Mouse (Mus musculus): ENCODE results near the gene Vps37d.

The Vps37d gene

DNA sequence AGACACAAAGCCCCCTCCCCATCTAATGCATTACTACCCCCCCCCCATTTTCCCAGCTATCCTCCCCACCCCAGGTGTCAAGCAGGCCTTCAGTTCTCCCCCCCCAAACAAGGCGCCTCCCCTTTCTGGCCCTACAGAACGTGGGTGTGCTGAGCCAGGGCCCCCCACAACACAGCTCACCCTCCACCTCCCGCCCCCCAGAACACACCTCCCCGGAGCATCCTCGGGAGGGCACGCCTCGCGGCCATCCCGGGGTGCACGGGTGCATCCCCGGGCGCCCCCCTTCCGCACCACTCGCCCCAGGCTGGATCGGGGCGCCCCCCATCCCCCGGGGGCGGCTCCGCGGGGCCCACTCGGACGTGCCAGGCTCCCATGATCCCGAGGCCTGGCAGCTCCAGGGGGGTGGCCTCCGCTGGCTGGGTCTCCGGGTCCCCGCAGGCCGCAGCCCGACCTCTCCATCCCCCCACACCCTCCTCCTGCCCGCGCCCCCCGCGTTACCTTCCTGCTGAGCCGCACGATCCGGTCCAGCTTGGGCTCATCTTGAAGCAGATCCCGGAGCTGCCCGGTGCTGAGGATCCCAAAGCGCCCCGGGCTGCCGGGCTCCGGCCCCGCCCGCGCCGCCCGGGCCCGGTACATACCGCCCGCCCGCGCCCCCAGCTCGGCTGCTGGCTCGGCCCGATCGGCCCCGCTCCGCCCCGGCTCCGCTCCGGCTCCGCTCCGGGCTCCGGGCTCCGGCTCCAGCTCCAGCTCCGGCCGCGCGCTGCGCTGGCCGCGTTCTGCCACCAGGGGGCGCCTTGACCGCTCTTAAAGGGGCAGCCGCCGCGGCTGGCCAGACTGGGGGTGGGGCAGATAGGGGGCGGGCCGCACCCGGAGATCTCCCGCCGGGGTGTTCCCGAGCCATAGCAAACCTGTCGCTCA lies at the start of gene Vps37d:
TSS of gene Vps37d (minus strand) at position 703 of the 918 bp plus-strand sequence.
- peak; percentile 94 for DNase-seq (ENCODE audit: low read depth, low spot score)

- peak; percentile 12 for DNase-seq (ENCODE audit: low read depth, low spot score)
These were observed 49.6 kb upstream of the Vps37d start for GRCm38 (mm10) chr5:135127669-135128068.

DNA sequence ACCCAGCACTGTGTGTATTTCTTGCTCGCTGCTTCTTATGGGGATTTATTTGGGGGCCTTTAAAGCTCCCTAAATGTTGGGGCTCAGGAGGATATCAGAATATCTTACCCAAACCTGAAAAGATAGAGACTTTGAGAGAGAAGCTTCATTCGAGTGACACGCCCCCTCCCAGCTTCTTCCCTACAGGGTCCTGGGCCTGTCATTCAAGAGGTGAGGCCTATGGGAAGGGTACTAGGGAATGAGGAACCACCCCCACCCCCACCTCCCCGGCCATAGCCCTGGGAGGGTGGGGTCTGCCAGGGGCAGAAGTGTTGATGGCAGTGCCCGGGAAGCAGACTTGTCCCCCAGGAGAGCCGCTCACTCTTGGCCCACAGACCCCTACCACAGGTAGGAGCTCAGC lies 48.1 kb upstream of the Vps37d start:
- peak; percentile 14 for DNase-seq (ENCODE audit: low read depth, low spot score)

DNA sequence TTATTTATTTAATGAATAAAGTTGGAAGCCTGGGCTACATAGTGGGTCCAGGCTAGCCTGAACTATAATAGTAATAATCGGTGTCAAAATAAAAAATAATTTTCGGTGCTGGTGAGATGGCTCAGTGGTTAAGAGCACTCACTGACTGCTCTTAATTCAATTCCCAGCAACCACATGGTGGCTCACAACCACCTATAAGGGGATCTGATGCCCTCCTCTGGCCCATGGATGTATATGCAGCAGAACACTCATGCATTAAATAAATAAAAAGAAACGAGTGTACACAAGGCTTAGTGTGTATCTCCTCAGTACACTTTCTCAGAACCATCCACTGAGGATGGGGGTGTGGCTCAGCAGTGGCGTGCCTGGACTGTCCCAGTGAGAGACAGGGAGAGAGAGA lies 42.7 kb upstream of the Vps37d start:
- DNase-seq (ENCODE audit: low read depth, low spot score), result no peak

- peak; percentile 83 for DNase-seq (ENCODE audit: low read depth, low spot score)
These were observed 40.6 kb upstream of the Vps37d start for GRCm38 (mm10) chr5:135118589-135119081.

GRCm38 (mm10) chr5:135115241-135115640 lies 37.2 kb upstream of the Vps37d start:
- DNase-seq (ENCODE audit: low read depth, low spot score), result no peak

GRCm38 (mm10) chr5:135113782-135114181 lies 35.7 kb upstream of the Vps37d start:
- no peak for DNase-seq (ENCODE audit: low read depth, low spot score)

GRCm38 (mm10) chr5:135109976-135110375 lies 31.9 kb upstream of the Vps37d start:
- DNase-seq (ENCODE audit: low read depth, low spot score), result no peak

- no peak for DNase-seq (ENCODE audit: low read depth, low spot score)
These were observed 31.4 kb upstream of the Vps37d start for GRCm38 (mm10) chr5:135109426-135109825.

GRCm38 (mm10) chr5:135109017-135109416 lies 31.0 kb upstream of the Vps37d start:
- DNase-seq (ENCODE audit: low read depth, low spot score), result no peak

DNA sequence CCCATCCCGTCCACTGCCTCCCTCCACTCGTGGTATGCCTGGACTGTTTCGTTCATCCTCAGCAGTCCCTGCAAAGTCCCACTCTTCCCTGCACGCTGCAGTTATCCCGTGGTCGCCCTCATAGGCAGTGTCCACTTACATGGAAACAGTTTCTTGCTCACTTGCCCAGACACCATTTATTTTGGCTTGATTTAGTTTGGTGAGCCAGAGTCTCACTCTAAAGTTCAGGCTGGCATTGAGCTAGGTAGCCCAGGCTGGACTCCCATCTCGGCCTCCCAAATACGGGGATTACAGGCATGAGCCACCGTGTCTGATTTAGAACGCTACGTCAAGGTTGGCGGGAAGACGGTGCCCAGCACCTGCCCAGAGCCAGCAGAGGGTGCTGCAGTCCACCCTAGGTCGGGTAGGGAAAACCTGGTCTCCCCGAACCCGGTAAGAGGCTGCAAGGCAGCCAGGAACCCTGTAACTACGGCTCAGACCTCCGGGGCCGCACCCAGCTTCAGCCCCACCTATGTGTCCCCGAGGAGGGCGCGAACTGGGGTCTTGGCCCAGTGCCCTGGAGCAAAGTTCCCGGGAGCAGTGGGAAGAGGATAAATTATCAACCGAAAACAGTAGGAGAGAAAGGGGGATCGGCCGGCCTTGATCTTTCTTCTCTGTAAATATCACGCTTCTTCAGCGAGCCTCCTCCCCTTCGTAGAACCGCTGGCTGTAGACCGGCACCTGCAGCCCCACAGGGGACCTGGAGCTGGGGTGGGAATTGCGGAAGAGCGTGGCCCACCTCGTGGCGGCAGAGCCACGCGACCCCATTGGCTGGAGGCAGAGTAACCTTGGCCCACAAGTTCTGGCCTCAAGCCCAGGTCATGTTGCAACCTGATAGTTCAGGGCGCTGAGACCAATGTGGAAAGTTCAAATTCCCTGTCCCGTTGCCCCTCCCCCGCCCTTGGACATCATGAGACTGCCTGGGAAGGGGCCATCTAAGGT lies 29.7 kb upstream of the Vps37d start:
- peak; percentile 68 for DNase-seq (ENCODE audit: low read depth, low spot score)

DNA sequence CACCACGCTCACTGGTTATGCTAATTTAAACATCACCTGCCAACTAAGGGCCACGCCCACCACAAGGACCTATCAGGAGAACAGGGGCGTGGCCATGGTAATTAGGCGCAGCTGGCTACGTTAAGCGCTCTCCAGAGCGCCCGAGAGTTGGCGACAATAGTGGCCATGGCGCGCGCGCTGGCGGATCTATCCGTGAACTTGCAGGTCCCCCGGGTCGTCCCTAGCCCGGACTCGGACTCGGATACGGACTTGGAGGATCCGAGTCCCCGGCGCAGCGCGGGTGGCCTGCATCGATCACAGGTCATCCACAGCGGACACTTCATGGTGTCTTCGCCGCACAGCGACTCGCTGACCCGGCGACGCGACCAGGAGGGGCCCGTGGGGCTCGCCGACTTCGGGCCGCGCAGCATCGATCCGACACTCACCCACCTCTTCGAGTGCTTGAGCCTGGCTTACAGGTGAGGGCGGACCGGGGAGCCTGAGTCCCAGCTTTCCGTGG lies 28.7 kb upstream of the Vps37d start:
- peak; percentile 79 for DNase-seq (ENCODE audit: low read depth, low spot score)

- peak; percentile 5 for DNase-seq (ENCODE audit: low read depth, low spot score)
These were observed 26.1 kb upstream of the Vps37d start for GRCm38 (mm10) chr5:135103999-135104660.

- DNase-seq (ENCODE audit: low read depth, low spot score), result no peak
These were observed 22.9 kb upstream of the Vps37d start for GRCm38 (mm10) chr5:135100981-135101380.

DNA sequence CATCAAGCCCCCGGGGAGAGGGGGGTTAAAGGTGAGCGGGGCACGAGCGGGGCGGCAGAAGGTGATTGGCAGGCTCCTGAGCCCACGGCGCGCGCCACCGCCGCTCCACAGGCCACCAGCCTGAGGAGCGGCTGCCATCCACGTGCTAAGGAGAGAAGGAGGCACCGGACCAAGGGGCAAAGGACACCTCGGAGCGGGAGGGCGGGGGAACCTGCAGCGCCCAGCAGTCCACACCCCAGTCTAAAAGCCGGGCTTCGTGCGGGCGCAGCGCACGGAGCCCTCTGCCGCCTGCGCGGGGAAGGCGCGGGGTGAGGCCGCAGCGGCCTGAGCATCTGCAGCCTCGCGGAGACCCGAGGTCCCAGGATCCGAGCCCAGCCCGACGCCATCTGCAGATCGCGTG lies 11.6 kb upstream of the Vps37d start, which contains the start of gene Mlxipl:
TSS of gene Mlxipl (plus strand) at position 238 of the 400 bp plus-strand sequence.
- no peak for DNase-seq (ENCODE audit: low read depth, low spot score)

- no peak for DNase-seq (ENCODE audit: low read depth, low spot score)
These were observed 8.8 kb upstream of the Vps37d start for GRCm38 (mm10) chr5:135086871-135087270.

GRCm38 (mm10) chr5:135080539-135080938 lies 2.5 kb upstream of the Vps37d start:
- DNase-seq (ENCODE audit: low read depth, low spot score), result no peak

GRCm38 (mm10) chr5:135079578-135079977 lies 1.5 kb upstream of the Vps37d start:
- no peak for DNase-seq (ENCODE audit: low read depth, low spot score)

DNA sequence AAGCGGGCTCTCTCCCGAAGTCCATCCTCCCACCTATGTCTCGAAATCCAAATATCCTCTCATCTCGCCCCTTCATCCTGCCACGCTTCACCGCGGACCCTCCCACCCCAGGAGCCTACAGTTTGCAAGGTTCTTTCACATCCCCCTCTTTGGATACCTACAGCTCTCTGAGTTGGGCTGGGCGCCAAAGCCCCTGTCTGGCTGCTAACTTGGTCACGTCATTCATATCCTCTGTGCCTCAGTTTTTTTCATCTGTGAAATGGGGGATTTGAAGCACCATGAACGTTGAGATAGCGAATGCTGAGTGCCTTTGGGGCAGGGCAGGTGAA lies 380 bp upstream of the Vps37d start:
- DNase-seq (ENCODE audit: low read depth, low spot score), result no peak

- peak; percentile 72 for DNase-seq (ENCODE audit: low read depth, low spot score)
These were observed 1.0 kb downstream of the Vps37d start for GRCm38 (mm10) chr5:135076931-135077505.

GRCm38 (mm10) chr5:135076368-135076767 lies 1.7 kb downstream of the Vps37d start:
- DNase-seq (ENCODE audit: low read depth, low spot score), result no peak
